Mouse (Mus musculus): ENCODE data around the gene Dscaml1. TPM values are rescaled to one million over a fixed set of nuclear protein-coding genes. Genes with fewer than 3 reads are reported as not detected.
A peak's percentile ranks its signal among the peaks of the same experiment; 100 is the strongest.

Dscaml1 gene
- total and polyA plus RNA-seq, 2 experiments from 2014 or later, result 0.04 to 0.84 TPM

- Histone ChIP-seq H3K36me3 (replicated peaks; ENCODE audit: control insufficient read depth, insufficient read depth, low read length) (no peaks in the 10 kb centered on the region), H3K9me3 (replicated peaks; ENCODE audit: control insufficient read depth, low read length) (no peaks in the 10 kb centered on the region), H3K4me2 (ENCODE audit: low read depth, low read length) (no peak overlapping the region), H3K4me1 (ENCODE audit: control insufficient read depth, insufficient read depth) (no peaks in the 10 kb centered on the region), H3K27ac (ENCODE audit: low read depth) (no peak overlapping the region), H3K27me3 (ENCODE audit: control insufficient read depth, insufficient read depth, low read length) (no peaks in the 10 kb centered on the region), H3K9ac (replicated peaks; ENCODE audit: low read depth, low read length) (no peak overlapping the region), H3K4me3 (ENCODE audit: low read depth, low read length) (no peak overlapping the region)
- no peak for ATAC-seq (ENCODE audit: insufficient read depth, low read depth)
- no peak for DNase-seq (ENCODE audit: low spot score)
- TF ChIP-seq EP300 (IDR thresholded peaks at IDR 0.05; ENCODE audit: low read depth), result no peak
- TF ChIP-seq CTCF (IDR thresholded peaks at IDR 0.05; ENCODE audit: low read depth), result no peak
- 66% methylated on average over 8 of the region's 8 CpGs for whole genome bisulfite sequencing
These were observed 250.2 kb downstream of the Dscaml1 start for GRCm38 (mm10) chr9:45676578-45676977.

- no peak overlapping the region for H3K27ac ChIP-seq (ENCODE audit: low read depth)
- TF ChIP-seq CTCF (IDR thresholded peaks at IDR 0.05; ENCODE audit: low read depth) (no peak), EP300 (IDR thresholded peaks at IDR 0.05; ENCODE audit: low read depth) (no peak)
- no peaks in the 10 kb centered on the region for H3K27me3 ChIP-seq (ENCODE audit: control insufficient read depth, insufficient read depth, low read length)
- peak; percentile 24 for DNase-seq (ENCODE audit: low spot score)
- ATAC-seq (ENCODE audit: insufficient read depth, low read depth), result no peak
- H3K9ac ChIP-seq (replicated peaks; ENCODE audit: low read depth, low read length), result no peak overlapping the region
- no peak overlapping the region for H3K4me3 ChIP-seq (ENCODE audit: low read depth, low read length)
- no peaks in the 10 kb centered on the region for H3K9me3 ChIP-seq (replicated peaks; ENCODE audit: control insufficient read depth, low read length)
- H3K4me1 ChIP-seq (ENCODE audit: control insufficient read depth, insufficient read depth), result no peaks in the 10 kb centered on the region
- H3K4me2 ChIP-seq (ENCODE audit: low read depth, low read length), result no peak overlapping the region
- 30% methylated on average over 11 of the region's 12 CpGs for WGBS
- no peaks in the 10 kb centered on the region for H3K36me3 ChIP-seq (replicated peaks; ENCODE audit: control insufficient read depth, insufficient read depth, low read length)
These were observed 250.9 kb downstream of the Dscaml1 start for GRCm38 (mm10) chr9:45677236-45677781.

- Histone ChIP-seq H3K4me1 (ENCODE audit: control insufficient read depth, insufficient read depth) (no peaks in the 10 kb centered on the region), H3K9ac (replicated peaks; ENCODE audit: low read depth, low read length) (no peak overlapping the region), H3K4me2 (ENCODE audit: low read depth, low read length) (no peak overlapping the region), H3K9me3 (replicated peaks; ENCODE audit: control insufficient read depth, low read length) (no peaks in the 10 kb centered on the region), H3K27me3 (ENCODE audit: control insufficient read depth, insufficient read depth, low read length) (no peaks in the 10 kb centered on the region), H3K27ac (ENCODE audit: low read depth) (no peak overlapping the region), H3K36me3 (replicated peaks; ENCODE audit: control insufficient read depth, insufficient read depth, low read length) (no peaks in the 10 kb centered on the region), H3K4me3 (ENCODE audit: low read depth, low read length) (no peak overlapping the region)
- TF ChIP-seq CTCF (IDR thresholded peaks at IDR 0.05; ENCODE audit: low read depth), result no peak
- TF ChIP-seq EP300 (IDR thresholded peaks at IDR 0.05; ENCODE audit: low read depth), result no peak
- DNase-seq (ENCODE audit: low spot score), result no peak
- ATAC-seq (ENCODE audit: insufficient read depth, low read depth), result no peak
- 63% methylated on average over 8 of the region's 8 CpGs for WGBS
These were observed 251.7 kb downstream of the Dscaml1 start for GRCm38 (mm10) chr9:45677952-45678663.

DNA sequence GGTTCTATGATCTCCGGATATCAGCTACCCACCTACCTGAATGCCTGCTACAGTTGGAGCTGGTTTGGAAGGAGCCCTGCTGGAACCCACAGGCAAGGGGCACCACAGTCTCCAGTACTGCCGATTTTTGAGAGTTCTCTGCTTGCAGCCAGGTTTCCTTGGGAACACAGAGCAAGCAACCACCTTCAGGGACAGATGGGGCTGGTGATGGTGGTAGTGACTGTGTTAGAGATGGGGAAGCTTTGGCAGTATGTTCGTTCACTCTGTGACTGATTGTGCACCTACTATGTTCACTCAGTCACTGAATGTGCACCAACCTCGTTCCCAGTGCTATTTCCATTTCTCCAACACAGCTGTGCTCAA is 252.2 kb downstream of the Dscaml1 start:
- no peak for TF ChIP-seq CTCF (IDR thresholded peaks at IDR 0.05; ENCODE audit: low read depth)

DNA sequence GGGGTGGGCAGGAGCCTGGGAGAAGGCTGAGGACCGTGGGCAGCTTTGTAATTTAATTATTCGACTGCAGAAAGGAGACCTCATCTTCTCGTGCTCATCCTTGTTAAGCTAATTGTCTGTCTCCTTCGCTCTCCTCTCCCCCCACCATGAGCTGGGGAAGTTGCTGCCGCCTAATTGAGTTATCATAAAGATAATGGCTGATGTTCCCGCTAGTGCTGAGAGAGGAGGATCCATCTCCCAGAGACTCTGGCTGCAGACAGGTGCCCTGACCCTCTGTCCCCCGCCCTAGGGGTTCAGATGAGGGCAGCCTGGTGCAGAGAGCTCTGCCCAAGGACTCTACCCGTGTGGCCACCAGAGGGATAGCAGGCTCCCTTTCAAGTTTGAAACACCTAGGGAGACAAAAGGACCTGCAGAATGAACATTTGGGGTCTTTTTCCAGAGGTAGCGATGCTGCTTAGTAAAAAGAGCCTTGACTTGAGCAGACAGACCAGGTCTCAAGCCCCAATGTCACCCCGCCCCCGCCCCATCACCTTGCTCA is 256.1 kb downstream of the Dscaml1 start:
- Histone ChIP-seq H3K4me2 (ENCODE audit: low read depth, low read length) (no peak overlapping the region), H3K4me1 (ENCODE audit: control insufficient read depth, insufficient read depth) (no peaks in the 10 kb centered on the region)
- 36% methylated on average over 11 of the region's 11 CpGs for WGBS

More for the DNA sequence above, 252.2 kb downstream of the Dscaml1 start:
- DNase-seq (ENCODE audit: low spot score), result no peak
- WGBS, result 68% methylated on average over 4 of the region's 4 CpGs
- Histone ChIP-seq H3K36me3 (replicated peaks; ENCODE audit: control insufficient read depth, insufficient read depth, low read length) (no peaks in the 10 kb centered on the region), H3K27ac (ENCODE audit: low read depth) (no peak overlapping the region), H3K27me3 (ENCODE audit: control insufficient read depth, insufficient read depth, low read length) (no peaks in the 10 kb centered on the region), H3K4me1 (ENCODE audit: control insufficient read depth, insufficient read depth) (no peaks in the 10 kb centered on the region), H3K4me3 (ENCODE audit: low read depth, low read length) (no peak overlapping the region), H3K9ac (replicated peaks; ENCODE audit: low read depth, low read length) (no peak overlapping the region), H3K9me3 (replicated peaks; ENCODE audit: control insufficient read depth, low read length) (no peaks in the 10 kb centered on the region), H3K4me2 (ENCODE audit: low read depth, low read length) (no peak overlapping the region)
- no peak for ATAC-seq (ENCODE audit: insufficient read depth, low read depth)

More for the DNA sequence above, 256.1 kb downstream of the Dscaml1 start:
- H3K4me3 ChIP-seq (ENCODE audit: low read depth, low read length), result no peak overlapping the region
- no peak overlapping the region for H3K27ac ChIP-seq (ENCODE audit: low read depth)
- H3K9me3 ChIP-seq (replicated peaks; ENCODE audit: control insufficient read depth, low read length), result no peaks in the 10 kb centered on the region
- no peak for DNase-seq (ENCODE audit: low spot score)
- H3K9ac ChIP-seq (replicated peaks; ENCODE audit: low read depth, low read length), result no peak overlapping the region
- TF ChIP-seq CTCF (IDR thresholded peaks at IDR 0.05; ENCODE audit: low read depth), result no peak
- TF ChIP-seq EP300 (IDR thresholded peaks at IDR 0.05; ENCODE audit: low read depth), result no peak
- no peaks in the 10 kb centered on the region for H3K27me3 ChIP-seq (ENCODE audit: control insufficient read depth, insufficient read depth, low read length)
- ATAC-seq (ENCODE audit: insufficient read depth, low read depth), result no peak
- H3K36me3 ChIP-seq (replicated peaks; ENCODE audit: control insufficient read depth, insufficient read depth, low read length), result no peaks in the 10 kb centered on the region
